Mouse (Mus musculus) kidney, adult 11 months (tissue): Measurements from ENCODE around the gene Akap10.
"Not testable (repeated sequence)": the region's sequence is repeated elsewhere in the genome, so short reads cannot be mapped to it uniquely, and the experiment has no call there.

Source experiments
- DNase-seq: peaks from one replicate; pipeline ENCODE4 v3.0.0; 2022

Gene Akap10

GRCm38 (mm10) chr11:61930098-61930517 lies at the start of gene Akap10:
Gene Akap10, minus strand, starts transcription at chr11:61930252.
- peak; percentile 94 for DNase-seq

DNA sequence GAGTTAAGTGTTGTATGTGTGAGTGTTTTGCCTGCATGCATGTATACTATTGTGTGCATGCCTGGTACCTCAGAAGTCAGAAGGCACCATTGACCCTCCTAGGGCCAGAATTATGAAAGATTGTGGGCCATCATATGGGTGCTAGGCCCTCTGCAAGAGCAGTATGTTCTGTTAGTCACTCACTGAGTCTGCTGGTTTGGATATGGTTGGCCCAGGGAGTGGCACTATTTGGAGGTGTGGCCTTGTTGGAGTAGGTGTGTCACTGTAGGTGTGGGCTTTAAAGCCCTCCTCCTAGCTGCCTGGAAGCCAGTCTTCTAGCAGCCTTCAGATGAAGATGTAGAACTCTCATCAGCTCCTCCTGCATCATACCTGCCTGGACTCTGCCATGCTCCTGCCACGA lies 45.7 kb upstream of the Akap10 start:
- DNase-seq, result no peak

- DNase-seq, result no peak
These were observed 44.2 kb upstream of the Akap10 start for GRCm38 (mm10) chr11:61974106-61974707.

- DNase-seq, result no peak
These were observed 41.6 kb upstream of the Akap10 start for GRCm38 (mm10) chr11:61971441-61972221.

DNA sequence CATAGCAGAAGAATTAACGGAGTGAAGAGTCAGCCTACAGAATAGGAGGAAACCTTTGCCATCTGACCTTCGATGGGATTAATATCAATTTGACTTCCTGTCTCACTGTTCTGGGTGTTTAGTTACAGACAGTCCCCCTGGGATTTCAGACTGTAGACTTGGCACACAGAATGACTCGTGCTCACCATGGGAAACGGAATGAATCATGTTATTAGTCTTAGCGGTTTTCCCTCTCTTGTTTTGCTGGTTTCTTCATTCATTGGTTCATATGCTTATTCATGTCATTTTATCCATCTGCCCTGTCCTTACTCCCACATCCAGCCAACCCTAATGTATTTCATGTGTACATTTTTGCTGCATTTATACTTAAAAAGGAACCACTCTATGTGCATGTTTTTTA lies 40.8 kb upstream of the Akap10 start:
- no peak for DNase-seq

DNA sequence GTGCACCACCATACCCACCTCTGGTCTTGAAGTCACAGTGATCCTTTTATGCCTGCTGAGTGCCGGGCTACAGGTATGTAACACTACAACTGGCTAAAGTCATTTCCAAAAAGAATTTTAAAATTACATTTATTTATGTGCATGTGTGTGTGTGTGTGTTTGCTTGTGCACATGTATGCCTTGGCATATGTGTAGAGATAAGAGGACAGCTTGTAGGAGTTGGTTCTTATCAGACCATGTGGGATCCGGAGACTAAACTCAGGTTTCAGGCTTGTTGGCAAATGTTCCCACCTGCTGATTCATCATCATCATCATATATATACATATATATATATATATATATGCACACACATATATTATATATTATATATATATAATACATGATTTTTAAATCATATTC lies 38.8 kb upstream of the Akap10 start:
- DNase-seq, result no peak

DNA sequence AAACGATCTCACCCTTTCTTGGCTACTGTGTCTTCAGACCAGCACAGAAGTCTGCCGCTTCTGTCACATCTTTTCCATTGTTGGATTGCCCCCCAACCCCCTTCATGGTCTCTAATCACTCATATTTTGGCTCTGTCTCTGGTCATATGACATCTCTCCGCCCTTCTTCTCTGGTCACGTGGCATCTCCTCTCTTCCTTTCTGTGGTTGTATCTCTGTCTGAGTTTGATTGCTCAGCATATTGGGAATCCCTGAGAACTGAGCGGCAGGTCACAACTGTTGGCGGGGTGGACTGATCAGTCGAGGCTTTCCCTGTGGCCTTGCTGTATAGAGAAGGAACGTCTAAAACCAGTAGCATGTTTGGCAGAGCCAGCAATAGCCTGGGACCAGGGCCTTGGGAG lies 37.0 kb upstream of the Akap10 start:
- DNase-seq, result no peak

DNA sequence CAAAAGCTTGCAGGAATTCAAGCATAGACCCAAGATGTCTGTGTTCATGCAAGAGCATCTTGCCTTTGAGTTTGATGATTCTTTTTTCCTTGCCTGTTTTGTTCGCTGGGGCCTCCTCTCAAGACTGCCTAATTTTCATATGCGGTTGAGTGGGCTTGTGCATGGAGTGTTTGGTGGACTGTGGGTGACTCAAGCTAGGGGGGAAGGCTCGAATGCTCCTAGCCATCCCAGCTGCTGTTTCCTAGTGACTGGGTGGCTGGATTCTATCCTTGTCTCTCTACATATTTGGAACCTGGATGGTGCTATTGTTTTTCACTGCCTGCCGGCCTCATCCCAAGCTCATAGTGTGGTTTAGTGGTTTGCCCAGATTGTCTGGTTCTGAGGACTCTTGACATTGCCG lies 34.6 kb upstream of the Akap10 start:
- no peak for DNase-seq

DNA sequence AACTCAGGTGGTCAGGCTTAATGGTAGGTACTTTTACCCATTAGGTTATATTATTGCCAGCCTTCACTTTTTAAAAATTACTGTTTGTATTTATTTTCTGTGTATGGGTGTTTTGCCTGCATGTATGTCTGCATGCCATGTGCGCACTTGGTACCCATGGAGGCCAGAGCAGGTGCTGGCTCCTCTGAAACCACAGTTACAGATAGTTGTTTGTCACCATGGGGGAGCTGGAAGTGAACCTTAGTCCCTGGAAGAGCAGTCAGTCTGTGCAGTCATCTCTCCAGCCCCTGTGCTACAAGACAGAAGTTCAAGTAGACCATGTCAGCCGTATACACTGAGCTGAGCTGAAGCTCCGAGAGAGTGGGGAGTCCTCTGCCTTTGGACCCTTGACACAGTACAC lies 33.1 kb upstream of the Akap10 start:
- no peak for DNase-seq

GRCm38 (mm10) chr11:61962684-61963083 lies 32.6 kb upstream of the Akap10 start:
- DNase-seq, result no peak

DNA sequence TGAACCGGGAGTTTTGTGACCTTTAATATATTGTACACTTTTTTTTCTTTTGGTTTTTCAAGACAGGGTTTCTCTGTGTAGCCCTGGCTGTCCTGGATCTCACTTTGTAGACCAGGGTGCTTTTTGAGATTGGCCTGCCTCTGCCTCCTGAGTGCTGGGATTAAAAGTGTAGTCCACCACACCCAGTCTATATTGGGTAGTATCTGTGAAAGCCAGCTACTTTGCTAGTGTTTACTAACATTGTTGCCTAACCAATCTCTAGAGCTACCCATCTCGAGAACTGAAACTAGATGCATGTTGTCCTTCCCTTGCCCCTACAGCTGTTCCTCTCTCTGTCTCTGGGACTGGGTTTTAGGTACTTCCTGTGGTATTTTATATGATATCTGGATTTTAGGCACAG lies 30.0 kb upstream of the Akap10 start:
- no peak for DNase-seq

- DNase-seq, result not testable (repeated sequence)
These were observed 28.7 kb upstream of the Akap10 start for GRCm38 (mm10) chr11:61958706-61959105.

- no peak for DNase-seq
These were observed 27.3 kb upstream of the Akap10 start for GRCm38 (mm10) chr11:61957296-61957813.

DNA sequence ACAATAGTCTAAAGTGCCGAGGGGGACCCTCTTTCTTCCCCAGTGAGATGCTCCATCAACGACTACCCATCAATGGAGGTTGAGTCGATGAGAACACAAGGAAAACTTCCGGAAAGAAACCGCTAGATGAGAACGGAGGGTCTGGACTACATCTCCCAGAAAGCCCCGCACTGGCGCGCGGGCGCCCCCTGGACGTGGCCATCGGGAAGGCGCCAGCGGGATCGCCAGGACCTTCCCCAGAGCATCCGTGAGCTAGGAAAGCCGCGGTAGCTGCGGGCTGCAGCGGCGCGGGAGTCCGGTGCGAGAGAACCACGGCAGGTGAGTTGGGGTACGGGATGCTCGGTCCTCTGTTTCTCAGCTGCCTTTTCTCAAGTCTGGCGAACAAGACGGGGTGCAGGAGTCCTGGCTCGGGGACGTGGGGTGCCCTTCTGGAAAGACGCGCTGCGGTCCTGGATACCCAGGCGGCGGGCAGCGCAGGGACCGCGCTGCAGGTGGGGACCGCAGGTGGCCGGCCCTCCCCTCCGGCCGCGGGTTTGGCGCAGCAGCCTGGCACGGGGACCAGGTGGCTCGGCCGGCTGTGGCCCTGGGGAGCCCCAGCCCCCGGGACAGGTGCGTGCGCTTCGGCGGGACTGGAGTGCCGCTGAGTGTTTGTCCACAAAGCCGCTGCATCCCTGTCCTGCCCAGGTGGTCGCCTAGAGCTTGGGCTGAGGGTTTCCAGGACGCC lies 26.7 kb upstream of the Akap10 start, which contains the start of gene Specc1:
Specc1 (plus strand) TSS at position 192 of the 724 bp plus-strand sequence.
- DNase-seq, result peak; percentile 83

DNA sequence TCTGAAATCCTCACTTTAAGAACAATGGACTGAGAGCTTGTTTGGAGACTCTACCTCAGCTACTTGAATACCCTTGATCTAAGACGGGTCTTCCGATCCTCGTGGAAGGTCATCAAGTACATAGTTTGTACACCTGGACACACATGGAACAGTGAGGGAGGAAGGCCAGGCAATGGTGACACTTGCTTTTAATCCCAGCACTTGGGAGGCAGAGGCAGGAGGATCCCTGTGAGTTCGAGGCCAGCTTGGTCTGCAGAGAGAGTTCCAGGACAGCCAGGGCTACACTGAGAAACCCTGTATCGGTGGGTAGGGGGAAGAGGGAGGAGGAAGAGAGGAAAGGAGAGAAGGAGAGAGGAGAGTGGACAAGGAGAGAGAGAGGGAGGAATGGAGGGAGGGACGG lies 25.9 kb upstream of the Akap10 start:
- no peak for DNase-seq

GRCm38 (mm10) chr11:61955136-61955535 lies 25.1 kb upstream of the Akap10 start:
- DNase-seq, result peak; percentile 56

GRCm38 (mm10) chr11:61950632-61951031 lies 20.6 kb upstream of the Akap10 start:
- DNase-seq, result peak; percentile 69

GRCm38 (mm10) chr11:61949315-61949714 lies 19.3 kb upstream of the Akap10 start:
- DNase-seq, result peak; percentile 30

GRCm38 (mm10) chr11:61946608-61947007 lies 16.6 kb upstream of the Akap10 start:
- no peak for DNase-seq

- DNase-seq, result no peak
These were observed 14.4 kb upstream of the Akap10 start for GRCm38 (mm10) chr11:61944417-61944816.

DNA sequence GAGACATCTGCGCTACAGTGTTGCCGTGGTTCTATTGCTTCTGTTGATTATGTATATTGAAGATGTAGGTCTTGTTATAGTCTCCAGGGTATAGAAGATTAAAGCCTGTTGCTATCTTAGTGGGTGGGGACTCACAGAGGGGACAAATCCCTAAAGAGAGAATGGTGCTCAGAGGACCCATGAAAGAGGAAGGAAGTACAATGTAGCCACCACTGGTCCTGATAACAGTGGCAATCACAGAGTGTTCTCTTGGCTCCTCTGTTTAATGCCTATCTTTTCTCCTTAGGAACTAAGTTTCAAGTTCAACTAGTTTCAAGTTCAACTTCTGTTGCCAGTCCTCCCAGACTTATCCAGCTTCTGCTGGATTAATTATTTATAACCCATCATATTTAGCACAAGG lies 12.9 kb upstream of the Akap10 start:
- DNase-seq, result no peak

- DNase-seq, result no peak
These were observed 7.7 kb upstream of the Akap10 start for GRCm38 (mm10) chr11:61937761-61938160.
